Mouse (Mus musculus): Measurements from ENCODE around the gene Esrrb. TPM values are rescaled to one million over a fixed set of nuclear protein-coding genes. Genes with fewer than 3 reads are reported as not detected.
A peak's percentile ranks its signal among the peaks of the same experiment; 100 is the strongest.

Gene Esrrb
- polyA plus RNA-seq, 2 experiments, result 0.61 to 1.8 TPM

DNA sequence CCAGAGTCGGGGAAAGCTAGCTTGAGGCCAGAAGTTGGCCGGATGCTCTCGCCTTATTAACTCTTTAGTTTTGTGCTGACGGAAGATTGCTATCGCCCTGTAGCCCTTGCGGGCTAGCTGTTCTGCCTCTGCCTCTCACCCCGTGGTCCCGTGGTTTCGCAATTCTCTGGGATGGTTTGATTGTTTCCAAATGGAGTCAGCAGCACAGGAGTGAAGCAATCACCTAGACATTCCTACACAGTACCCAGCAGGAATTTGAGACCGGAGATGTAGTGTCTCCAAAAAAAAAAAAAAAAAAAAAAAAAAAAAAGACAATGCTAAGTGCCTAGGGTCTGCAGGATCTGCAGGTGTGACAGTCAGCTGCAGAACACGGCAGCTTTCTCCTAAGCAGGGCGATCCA is 112.7 kb downstream of the Esrrb start:
- Histone ChIP-seq H3K9me3 (ENCODE audit: control insufficient read depth, low read length) (no peaks in the 10 kb centered on the region), H3K27ac (replicated peaks; ENCODE audit: low read depth, low read length) (no peak overlapping the region), H3K4me1 (ENCODE audit: control insufficient read depth, insufficient read depth, low read length) (no peaks in the 10 kb centered on the region), H3K9ac (ENCODE audit: low read depth, low read length, severe bottlenecking) (no peak overlapping the region), H3K27me3 (ENCODE audit: control insufficient read depth, insufficient read depth, low read length) (no peaks in the 10 kb centered on the region), H3K36me3 (ENCODE audit: control insufficient read depth, insufficient read depth, low read length) (no peaks in the 10 kb centered on the region), H3K4me2 (replicated peaks; ENCODE audit: low read depth, low read length, severe bottlenecking) (no peak overlapping the region), H3K4me3 (replicated peaks; ENCODE audit: low read length) (no peak overlapping the region)
- no peak for DNase-seq (ENCODE audit: low spot score)
- no peak for ATAC-seq (ENCODE audit: low FRiP score, low read depth)
- 37% methylated on average over 12 of the region's 12 CpGs for WGBS
- no peak for TF ChIP-seq POLR2A (IDR thresholded peaks at IDR 0.05; ENCODE audit: borderline replicate concordance, extremely low read depth, insufficient read depth, insufficient read length)

DNA sequence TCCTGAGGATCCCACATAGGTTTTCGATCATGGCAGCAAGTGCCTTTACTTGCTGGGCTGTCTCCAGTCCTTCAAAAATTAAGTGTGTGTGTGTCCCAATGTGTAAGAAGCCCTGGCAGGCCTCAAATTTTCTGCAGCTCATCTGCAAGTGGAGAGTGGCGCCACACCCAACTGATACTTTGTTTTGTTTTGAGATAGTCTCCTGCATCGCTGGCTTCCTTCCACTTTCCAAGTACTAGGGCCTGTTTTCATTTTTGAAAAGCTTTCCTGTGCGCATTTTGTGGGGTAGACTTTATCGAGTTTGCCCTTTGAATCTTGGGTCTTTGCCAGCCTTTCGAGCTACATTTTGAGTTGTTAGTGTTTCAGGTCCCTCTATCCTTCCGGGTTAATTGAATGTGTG is 115.1 kb downstream of the Esrrb start:
- WGBS, result 69% methylated on average over 7 of the region's 7 CpGs
- Histone ChIP-seq H3K27ac (replicated peaks; ENCODE audit: low read depth, low read length) (no peak overlapping the region), H3K36me3 (ENCODE audit: control insufficient read depth, insufficient read depth, low read length) (no peaks in the 10 kb centered on the region), H3K9ac (ENCODE audit: low read depth, low read length, severe bottlenecking) (no peak overlapping the region), H3K4me1 (ENCODE audit: control insufficient read depth, insufficient read depth, low read length) (no peaks in the 10 kb centered on the region), H3K4me2 (replicated peaks; ENCODE audit: low read depth, low read length, severe bottlenecking) (no peak overlapping the region), H3K27me3 (ENCODE audit: control insufficient read depth, insufficient read depth, low read length) (no peaks in the 10 kb centered on the region), H3K4me3 (replicated peaks; ENCODE audit: low read length) (no peak overlapping the region), H3K9me3 (ENCODE audit: control insufficient read depth, low read length) (no peaks in the 10 kb centered on the region)
- no peak for ATAC-seq (ENCODE audit: low FRiP score, low read depth)
- TF ChIP-seq POLR2A (IDR thresholded peaks at IDR 0.05; ENCODE audit: borderline replicate concordance, extremely low read depth, insufficient read depth, insufficient read length), result no peak
- no peak for DNase-seq (ENCODE audit: low spot score)

- H3K4me2 ChIP-seq (replicated peaks; ENCODE audit: low read depth, low read length, severe bottlenecking), result no peak overlapping the region
- H3K4me3 ChIP-seq (replicated peaks; ENCODE audit: low read length), result no peak overlapping the region
- H3K9me3 ChIP-seq (ENCODE audit: control insufficient read depth, low read length), result no peaks in the 10 kb centered on the region
- no peak overlapping the region for H3K27ac ChIP-seq (replicated peaks; ENCODE audit: low read depth, low read length)
- H3K36me3 ChIP-seq (ENCODE audit: control insufficient read depth, insufficient read depth, low read length), result no peaks in the 10 kb centered on the region
- WGBS, result 71% methylated on average over 5 of the region's 5 CpGs
- H3K9ac ChIP-seq (ENCODE audit: low read depth, low read length, severe bottlenecking), result no peak overlapping the region
- DNase-seq (ENCODE audit: low spot score) (no peak), ATAC-seq (ENCODE audit: low FRiP score, low read depth) (no peak)
- no peaks in the 10 kb centered on the region for H3K27me3 ChIP-seq (ENCODE audit: control insufficient read depth, insufficient read depth, low read length)
- TF ChIP-seq POLR2A (IDR thresholded peaks at IDR 0.05; ENCODE audit: borderline replicate concordance, extremely low read depth, insufficient read depth, insufficient read length), result no peak
- 0 out of 2 replicates have a peak, but pooled peaks cover 4% of the 10 kb centered on the region for H3K4me1 ChIP-seq (ENCODE audit: control insufficient read depth, insufficient read depth, low read length)
Measured at GRCm38 (mm10) chr12:86478908-86479307, 118.0 kb downstream of the Esrrb start.

DNA sequence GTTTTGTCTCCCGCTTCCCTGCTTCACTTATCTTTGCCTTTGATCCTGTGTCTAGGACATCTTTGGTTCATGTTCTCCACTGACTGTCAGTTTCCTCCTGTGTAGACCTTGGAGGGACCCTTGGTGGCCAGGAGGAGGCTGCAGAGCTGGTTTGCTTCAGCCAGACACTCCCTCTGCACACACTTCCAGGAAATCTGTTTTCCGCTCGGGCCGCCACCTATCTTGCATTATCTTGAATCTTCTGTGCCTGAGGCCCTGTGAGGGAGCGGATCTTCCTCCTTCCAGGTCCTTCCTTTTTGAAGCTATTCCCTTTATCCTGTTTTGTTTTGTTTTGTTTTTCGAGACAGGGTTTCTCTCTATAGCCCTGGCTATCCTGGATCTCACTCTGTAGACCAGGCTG is 121.1 kb downstream of the Esrrb start:
- Histone ChIP-seq H3K36me3 (ENCODE audit: control insufficient read depth, insufficient read depth, low read length) (no peaks in the 10 kb centered on the region), H3K4me2 (replicated peaks; ENCODE audit: low read depth, low read length, severe bottlenecking) (no peak overlapping the region), H3K9me3 (ENCODE audit: control insufficient read depth, low read length) (no peaks in the 10 kb centered on the region), H3K4me1 (ENCODE audit: control insufficient read depth, insufficient read depth, low read length) (0 out of 2 replicates have a peak, but pooled peaks cover 4% of the 10 kb centered on the region), H3K27me3 (ENCODE audit: control insufficient read depth, insufficient read depth, low read length) (no peaks in the 10 kb centered on the region), H3K27ac (replicated peaks; ENCODE audit: low read depth, low read length) (no peak overlapping the region), H3K4me3 (replicated peaks; ENCODE audit: low read length) (no peak overlapping the region), H3K9ac (ENCODE audit: low read depth, low read length, severe bottlenecking) (no peak overlapping the region)
- WGBS, result 89% methylated on average over 6 of the region's 6 CpGs
- DNase-seq (ENCODE audit: low spot score) (no peak), ATAC-seq (ENCODE audit: low FRiP score, low read depth) (no peak)
- TF ChIP-seq POLR2A (IDR thresholded peaks at IDR 0.05; ENCODE audit: borderline replicate concordance, extremely low read depth, insufficient read depth, insufficient read length), result no peak

GRCm38 (mm10) chr12:86483413-86483841 is 122.5 kb downstream of the Esrrb start:
- no peak for TF ChIP-seq POLR2A (IDR thresholded peaks at IDR 0.05; ENCODE audit: borderline replicate concordance, extremely low read depth, insufficient read depth, insufficient read length)
- Histone ChIP-seq H3K9ac (ENCODE audit: low read depth, low read length, severe bottlenecking) (no peak overlapping the region), H3K4me1 (ENCODE audit: control insufficient read depth, insufficient read depth, low read length) (0 out of 2 replicates have a peak, but pooled peaks cover 4% of the 10 kb centered on the region), H3K27me3 (ENCODE audit: control insufficient read depth, insufficient read depth, low read length) (no peaks in the 10 kb centered on the region), H3K27ac (replicated peaks; ENCODE audit: low read depth, low read length) (no peak overlapping the region), H3K4me2 (replicated peaks; ENCODE audit: low read depth, low read length, severe bottlenecking) (no peak overlapping the region), H3K9me3 (ENCODE audit: control insufficient read depth, low read length) (no peaks in the 10 kb centered on the region), H3K4me3 (replicated peaks; ENCODE audit: low read length) (no peak overlapping the region), H3K36me3 (ENCODE audit: control insufficient read depth, insufficient read depth, low read length) (no peaks in the 10 kb centered on the region)
- 29% methylated on average over 5 of the region's 5 CpGs for WGBS
- DNase-seq (ENCODE audit: low spot score), result no peak
- peak; percentile 47 for ATAC-seq (ENCODE audit: low FRiP score, low read depth)

DNA sequence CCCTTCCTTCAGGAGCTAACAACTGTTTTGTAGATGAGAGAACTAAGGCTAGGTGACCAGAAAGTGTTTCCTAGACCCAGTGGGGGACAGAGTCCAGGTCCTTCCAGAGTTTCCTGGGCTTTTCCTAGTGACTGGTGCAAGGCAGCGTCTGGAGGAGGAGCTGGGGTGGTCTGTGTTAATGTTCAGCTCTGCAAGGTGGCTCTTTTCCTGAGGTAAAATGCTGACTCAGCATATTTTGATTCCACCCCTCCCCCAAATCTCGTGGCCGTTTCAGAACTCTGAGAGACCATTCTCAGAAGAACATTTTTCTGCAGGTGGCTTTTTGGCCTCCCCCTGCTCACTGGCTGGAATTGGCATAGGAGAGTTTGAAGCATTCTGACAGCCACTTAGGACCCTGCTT is 127.1 kb downstream of the Esrrb start:
- H3K4me3 ChIP-seq (replicated peaks; ENCODE audit: low read length), result no peak overlapping the region
- 70% methylated on average over 3 of the region's 3 CpGs for WGBS
- no peak overlapping the region for H3K27ac ChIP-seq (replicated peaks; ENCODE audit: low read depth, low read length)
- no peak for TF ChIP-seq POLR2A (IDR thresholded peaks at IDR 0.05; ENCODE audit: borderline replicate concordance, extremely low read depth, insufficient read depth, insufficient read length)
- no peak overlapping the region for H3K9ac ChIP-seq (ENCODE audit: low read depth, low read length, severe bottlenecking)
- H3K4me2 ChIP-seq (replicated peaks; ENCODE audit: low read depth, low read length, severe bottlenecking), result no peak overlapping the region
- no peaks in the 10 kb centered on the region for H3K36me3 ChIP-seq (ENCODE audit: control insufficient read depth, insufficient read depth, low read length)
- DNase-seq (ENCODE audit: low spot score), result no peak
- peaks cover 10% of the 10 kb centered on the region for H3K4me1 ChIP-seq (ENCODE audit: control insufficient read depth, insufficient read depth, low read length)
- no peaks in the 10 kb centered on the region for H3K9me3 ChIP-seq (ENCODE audit: control insufficient read depth, low read length)
- no peaks in the 10 kb centered on the region for H3K27me3 ChIP-seq (ENCODE audit: control insufficient read depth, insufficient read depth, low read length)
- no peak for ATAC-seq (ENCODE audit: low FRiP score, low read depth)
